Mouse (Mus musculus) heart, embryonic 16.5 days (tissue): ENCODE data around the gene Srgap1. TPM values are rescaled to one million over a fixed set of nuclear protein-coding genes. Genes with fewer than 3 reads are reported as not detected.

Source experiments
- ATAC-seq: fragments of 200-750 bp; cut with Nextera tagmentation; replicated peaks from 2 replicates; pipeline ENCODE4 v1.8.0; 2017; ENCODE audit warnings: moderate number of reproducible peaks; ENCODE audit not compliant: insufficient read depth, low FRiP score; ENCODE audit errors: extremely low read depth
- H3K27ac ChIP-seq: fragments of 300-500 bp; sonication (generic); 2 replicates; pipeline ENCODE4 v1.5.1; 2014; ENCODE audit warnings: mild to moderate bottlenecking, low read length, control low read depth, moderate library complexity
- H3K27me3 ChIP-seq: fragments of 300-500 bp; sonication (generic); 2 replicates; pipeline ENCODE4 v1.6.1; 2014; ENCODE audit warnings: low read length, mixed read lengths; ENCODE audit not compliant: control insufficient read depth, insufficient read depth
- H3K36me3 ChIP-seq: fragments of 300-500 bp; sonication (generic); 2 replicates; pipeline ENCODE4 v1.6.1; 2014; ENCODE audit not compliant: control insufficient read depth, insufficient read depth
- H3K4me1 ChIP-seq: fragments of 300-500 bp; sonication (generic); 2 replicates; pipeline ENCODE4 v1.6.1; 2014; ENCODE audit warnings: low read length, mixed read lengths; ENCODE audit not compliant: control insufficient read depth, insufficient read depth
- H3K4me2 ChIP-seq: fragments of 300-500 bp; sonication (generic); 2 replicates; pipeline ENCODE4 v1.6.1; 2014; ENCODE audit warnings: low read depth, mild to moderate bottlenecking, control low read depth, low read length
- H3K4me3 ChIP-seq: fragments of 300-500 bp; sonication (generic); 2 replicates; pipeline ENCODE4 v1.5.1; 2014; ENCODE audit warnings: mild to moderate bottlenecking, control low read depth, low read length
- H3K9ac ChIP-seq: fragments of 300-500 bp; sonication (generic); 2 replicates; pipeline ENCODE4 v1.6.1; 2014; ENCODE audit warnings: low read length, control low read depth
- H3K9me3 ChIP-seq: fragments of 300-500 bp; sonication (generic); replicated peaks from 2 replicates; pipeline ENCODE4 v1.6.1; 2016; ENCODE audit warnings: low read length; ENCODE audit not compliant: control insufficient read depth
- WGBS: fragments of 180-500 bp; shearing (Covaris S2); extraction: QIAGEN DNeasy Blood & Tissue Kit; methylation state at CpG from one replicate; pipeline ENCODE4 v1.1.7; 2014; 5-methylcytosine and 5-hydroxymethylcytosine counted together
- polyA plus RNA-seq: library from polyadenylated mRNA; unstranded; fragments of >200 nt; fragmentation: Nextera tagmentation; extraction: Ambion mirVana; gene quantifications from 2 replicates; pipeline ENCODE4 v1.2.1, GENCODE M21; 2015

Srgap1 gene
- polyA plus RNA-seq, 1 experiment from 2014 or later = 7.1 TPM

- Histone ChIP-seq H3K9me3 (no peaks in the 10 kb centered on the region), H3K4me3 (no peak overlapping the region), H3K27ac (no peak overlapping the region), H3K27me3 (no peaks in the 10 kb centered on the region), H3K4me2 (no peak overlapping the region), H3K9ac (no peak overlapping the region), H3K36me3 (peaks cover 4% of the 10 kb centered on the region; the same call in 1 of the 2 replicates), H3K4me1 (no peaks in the 10 kb centered on the region)
- 76% methylated on average over 4 of the region's 4 CpGs for WGBS
- ATAC-seq = no peak
These were observed 290.4 kb downstream of the Srgap1 start for GRCm38 (mm10) chr10:121756677-121757076.

- Histone ChIP-seq H3K9me3 (no peaks in the 10 kb centered on the region), H3K36me3 (peaks cover 6% of the 10 kb centered on the region; the same call in 1 of the 2 replicates), H3K27me3 (no peaks in the 10 kb centered on the region), H3K27ac (no peak overlapping the region), H3K4me2 (no peak overlapping the region), H3K4me1 (no peaks in the 10 kb centered on the region), H3K4me3 (no peak overlapping the region), H3K9ac (no peak overlapping the region)
- ATAC-seq = no peak
- 41% methylated on average over 1 of the region's 1 CpGs for WGBS
These were observed 291.3 kb downstream of the Srgap1 start for GRCm38 (mm10) chr10:121755822-121756221.

- WGBS = 63% methylated on average over 5 of the region's 5 CpGs
- no peak for ATAC-seq
These were observed 292.9 kb downstream of the Srgap1 start for GRCm38 (mm10) chr10:121754237-121754636.

GRCm38 (mm10) chr10:121750175-121750574 lies 296.9 kb downstream of the Srgap1 start:
- 89% methylated on average over 12 of the region's 12 CpGs for WGBS
- H3K4me3 ChIP-seq = no peak overlapping the region
- peaks cover 30% of the 10 kb centered on the region for H3K36me3 ChIP-seq
- ATAC-seq = no peak
- H3K27ac ChIP-seq = no peak overlapping the region
- H3K9ac ChIP-seq = no peak overlapping the region
- no peaks in the 10 kb centered on the region for H3K27me3 ChIP-seq
- no peaks in the 10 kb centered on the region for H3K9me3 ChIP-seq
- no peaks in the 10 kb centered on the region for H3K4me1 ChIP-seq
- no peak overlapping the region for H3K4me2 ChIP-seq

More at GRCm38 (mm10) chr10:121754237-121754636, 292.9 kb downstream of the Srgap1 start:
- Histone ChIP-seq H3K36me3 (peaks cover 13% of the 10 kb centered on the region), H3K27me3 (no peaks in the 10 kb centered on the region), H3K9ac (no peak overlapping the region), H3K4me3 (no peak overlapping the region), H3K4me2 (no peak overlapping the region), H3K27ac (no peak overlapping the region), H3K9me3 (no peaks in the 10 kb centered on the region), H3K4me1 (no peaks in the 10 kb centered on the region)

GRCm38 (mm10) chr10:121742336-121742735 lies 304.8 kb downstream of the Srgap1 start:
- Histone ChIP-seq H3K27me3 (no peaks in the 10 kb centered on the region), H3K27ac (no peak overlapping the region), H3K4me3 (no peak overlapping the region), H3K9ac (no peak overlapping the region), H3K9me3 (no peaks in the 10 kb centered on the region), H3K36me3 (peaks cover 11% of the 10 kb centered on the region), H3K4me2 (no peak overlapping the region), H3K4me1 (peaks cover 4% of the 10 kb centered on the region; the same call in 1 of the 2 replicates)
- ATAC-seq = no peak
- WGBS = 71% methylated on average over 4 of the region's 4 CpGs

- WGBS = under 1% methylated on average over 68 of the region's 68 CpGs
- ATAC-seq = peak; percentile 90
- Histone ChIP-seq H3K9ac (peak within 1 kb of the TSS; percentile 84), H3K4me1 (peaks cover 4% of the 10 kb centered on the region; the same call in 1 of the 2 replicates), H3K4me3 (peak within 1 kb of the TSS; percentile 92), H3K4me2 (peak within 1 kb of the TSS; percentile 97), H3K27ac (no peak within 1 kb of the TSS), H3K27me3 (no peaks in the 10 kb centered on the region), H3K9me3 (no peaks in the 10 kb centered on the region), H3K36me3 (no peaks in the 10 kb centered on the region)
These were observed 307.3 kb downstream of the Srgap1 start, which contains the start of gene BC048403 for GRCm38 (mm10) chr10:121739548-121740505. BC048403 (plus strand) TSS chr10:121739937.

- no peak for ATAC-seq
These were observed 309.9 kb downstream of the Srgap1 start for GRCm38 (mm10) chr10:121737256-121737655.

GRCm38 (mm10) chr10:121732542-121732941 lies 314.6 kb downstream of the Srgap1 start:
- no peak overlapping the region for H3K9ac ChIP-seq
- WGBS = 88% methylated on average over 9 of the region's 9 CpGs

More at GRCm38 (mm10) chr10:121737256-121737655, 309.9 kb downstream of the Srgap1 start:
- Histone ChIP-seq H3K9me3 (no peaks in the 10 kb centered on the region), H3K4me3 (no peak overlapping the region), H3K27ac (no peak overlapping the region), H3K27me3 (no peaks in the 10 kb centered on the region), H3K4me1 (peaks cover 4% of the 10 kb centered on the region; the same call in 1 of the 2 replicates), H3K36me3 (no peaks in the 10 kb centered on the region), H3K4me2 (no peak overlapping the region), H3K9ac (no peak overlapping the region)
- 74% methylated on average over 3 of the region's 3 CpGs for whole genome bisulfite sequencing

More at GRCm38 (mm10) chr10:121732542-121732941, 314.6 kb downstream of the Srgap1 start:
- Histone ChIP-seq H3K4me2 (no peak overlapping the region), H3K9me3 (0 out of 2 replicates have a peak, but pooled peaks cover 2% of the 10 kb centered on the region), H3K4me3 (no peak overlapping the region), H3K27me3 (no peaks in the 10 kb centered on the region), H3K27ac (no peak overlapping the region), H3K4me1 (no peaks in the 10 kb centered on the region), H3K36me3 (no peaks in the 10 kb centered on the region)
- no peak for ATAC-seq
